Mouse (Mus musculus): ENCODE results near the gene Gm10322. TPM values are rescaled to one million over a fixed set of nuclear protein-coding genes. Genes with fewer than 3 reads are reported as not detected.

Gm10322 gene
- polyA plus RNA-seq, 1 experiment from 2014 or later, result not detected

- no peaks in the 10 kb centered on the region for H3K4me1 ChIP-seq (ENCODE audit: control insufficient read depth, insufficient read depth, low read length)
- no peak for ATAC-seq (ENCODE audit: insufficient read depth, low FRiP score, low TSS enrichment)
- H3K9me3 ChIP-seq (ENCODE audit: control insufficient read depth, low read length), result peaks cover 3% of the 10 kb centered on the region; the same call in 1 of the 2 replicates
- H3K27ac ChIP-seq (ENCODE audit: low read depth, low read length), result no peak overlapping the region
- no peaks in the 10 kb centered on the region for H3K27me3 ChIP-seq (ENCODE audit: control insufficient read depth, insufficient read depth, low read length)
- H3K4me2 ChIP-seq (ENCODE audit: low read depth), result no peak overlapping the region
- H3K36me3 ChIP-seq (ENCODE audit: control insufficient read depth, insufficient read depth, low read length), result no peaks in the 10 kb centered on the region
- 89% methylated on average over 5 of the region's 5 CpGs for WGBS
- no peak for DNase-seq (ENCODE audit: low spot score)
- no peak overlapping the region for H3K4me3 ChIP-seq (ENCODE audit: low read depth, low read length)
- no peak overlapping the region for H3K9ac ChIP-seq (ENCODE audit: low read length)
Observed at GRCm38 (mm10) chr10:59646821-59647378, 31.0 kb downstream of the Gm10322 start.

- 80% methylated on average over 13 of the region's 13 CpGs for WGBS
- H3K9me3 ChIP-seq (ENCODE audit: control insufficient read depth, low read length), result no peaks in the 10 kb centered on the region
- no peaks in the 10 kb centered on the region for H3K4me1 ChIP-seq (ENCODE audit: control insufficient read depth, insufficient read depth, low read length)
- no peak overlapping the region for H3K4me3 ChIP-seq (ENCODE audit: low read depth, low read length)
- no peaks in the 10 kb centered on the region for H3K36me3 ChIP-seq (ENCODE audit: control insufficient read depth, insufficient read depth, low read length)
- no peak overlapping the region for H3K27ac ChIP-seq (ENCODE audit: low read depth, low read length)
- no peak for ATAC-seq (ENCODE audit: insufficient read depth, low FRiP score, low TSS enrichment)
- no peak overlapping the region for H3K9ac ChIP-seq (ENCODE audit: low read length)
- no peak for DNase-seq (ENCODE audit: low spot score)
- H3K4me2 ChIP-seq (ENCODE audit: low read depth), result no peak overlapping the region
- no peaks in the 10 kb centered on the region for H3K27me3 ChIP-seq (ENCODE audit: control insufficient read depth, insufficient read depth, low read length)
Observed at GRCm38 (mm10) chr10:59656799-59657198, 40.9 kb downstream of the Gm10322 start.

- H3K27ac ChIP-seq (ENCODE audit: low read depth, low read length), result no peak overlapping the region
- no peak for DNase-seq (ENCODE audit: low spot score)
- H3K9ac ChIP-seq (ENCODE audit: low read length), result no peak overlapping the region
- no peaks in the 10 kb centered on the region for H3K9me3 ChIP-seq (ENCODE audit: control insufficient read depth, low read length)
- H3K4me2 ChIP-seq (ENCODE audit: low read depth), result no peak overlapping the region
- no peaks in the 10 kb centered on the region for H3K4me1 ChIP-seq (ENCODE audit: control insufficient read depth, insufficient read depth, low read length)
- no peaks in the 10 kb centered on the region for H3K27me3 ChIP-seq (ENCODE audit: control insufficient read depth, insufficient read depth, low read length)
- H3K36me3 ChIP-seq (ENCODE audit: control insufficient read depth, insufficient read depth, low read length), result no peaks in the 10 kb centered on the region
- WGBS, result 73% methylated on average over 2 of the region's 2 CpGs
- no peak overlapping the region for H3K4me3 ChIP-seq (ENCODE audit: low read depth, low read length)
- no peak for ATAC-seq (ENCODE audit: insufficient read depth, low FRiP score, low TSS enrichment)
Observed at GRCm38 (mm10) chr10:59664765-59665164, 48.9 kb downstream of the Gm10322 start.

GRCm38 (mm10) chr10:59665503-59666291 lies 49.8 kb downstream of the Gm10322 start:
- WGBS, result 85% methylated on average over 13 of the region's 13 CpGs
- H3K9me3 ChIP-seq (ENCODE audit: control insufficient read depth, low read length), result no peaks in the 10 kb centered on the region
- ATAC-seq (ENCODE audit: insufficient read depth, low FRiP score, low TSS enrichment), result no peak
- no peaks in the 10 kb centered on the region for H3K36me3 ChIP-seq (ENCODE audit: control insufficient read depth, insufficient read depth, low read length)
- DNase-seq (ENCODE audit: low spot score), result no peak
- H3K4me3 ChIP-seq (ENCODE audit: low read depth, low read length), result no peak overlapping the region
- H3K4me1 ChIP-seq (ENCODE audit: control insufficient read depth, insufficient read depth, low read length), result no peaks in the 10 kb centered on the region
- H3K9ac ChIP-seq (ENCODE audit: low read length), result no peak overlapping the region
- H3K27ac ChIP-seq (ENCODE audit: low read depth, low read length), result no peak overlapping the region
- H3K27me3 ChIP-seq (ENCODE audit: control insufficient read depth, insufficient read depth, low read length), result no peaks in the 10 kb centered on the region
- no peak overlapping the region for H3K4me2 ChIP-seq (ENCODE audit: low read depth)

Other genes with a start within 250 kb of the Gm10322 start
- gene Gm10273, start 220.4 kb upstream of the Gm10322 start, polyA plus RNA-seq (2014; fragmentation: Nextera tagmentation; extraction: Ambion mirVana), result 2.4 and 16.1 TPM in 2 replicates
- gene Pla2g12b, start 212.4 kb upstream of the Gm10322 start, polyA plus RNA-seq (2014; fragmentation: Nextera tagmentation; extraction: Ambion mirVana), result not detected in 2 replicates
- gene Oit3, start 174.3 kb upstream of the Gm10322 start, polyA plus RNA-seq (2014; fragmentation: Nextera tagmentation; extraction: Ambion mirVana), result 0.21 and 0.64 TPM in 2 replicates
- gene Mcu, start 629 bp downstream of the Gm10322 start, polyA plus RNA-seq (2014; fragmentation: Nextera tagmentation; extraction: Ambion mirVana), result 26.2 and 26.9 TPM in 2 replicates
- 68.0 and 69.1 TPM in 2 replicates for gene Micu1, start 86.4 kb downstream of the Gm10322 start, polyA plus RNA-seq (2014; fragmentation: Nextera tagmentation; extraction: Ambion mirVana)